Mouse (Mus musculus) lung, adult 2 months (tissue): ENCODE data around the gene Serbp1.

Experiments
- CTCF ChIP-seq: fragments of 200-500 bp; IDR thresholded peaks from 2 replicates; pipeline ENCODE4 v1.5.1; 2011; ENCODE audit warnings: mild to moderate bottlenecking, low read length, control low read depth; ENCODE audit not compliant: insufficient read depth
- POLR2A ChIP-seq: fragments of 200-500 bp; IDR thresholded peaks from 2 replicates; pipeline ENCODE4 v1.6.1; 2011; ENCODE audit warnings: low read depth, mild to moderate bottlenecking, control low read depth, low read length, borderline replicate concordance; ENCODE audit errors: extremely low read depth

- TF ChIP-seq POLR2A (no peak), CTCF (no peak)
Observed at GRCm38 (mm10) chr6:67244451-67244850, 6.5 kb downstream of the Serbp1 start.
